Mouse (Mus musculus): ENCODE results near the gene Tob1. TPM values are rescaled to one million over a fixed set of nuclear protein-coding genes. Genes with fewer than 3 reads are reported as not detected.

The Tob1 gene
- polyA plus RNA-seq, 2 experiments: 28.4 to 34.8 TPM

DNA sequence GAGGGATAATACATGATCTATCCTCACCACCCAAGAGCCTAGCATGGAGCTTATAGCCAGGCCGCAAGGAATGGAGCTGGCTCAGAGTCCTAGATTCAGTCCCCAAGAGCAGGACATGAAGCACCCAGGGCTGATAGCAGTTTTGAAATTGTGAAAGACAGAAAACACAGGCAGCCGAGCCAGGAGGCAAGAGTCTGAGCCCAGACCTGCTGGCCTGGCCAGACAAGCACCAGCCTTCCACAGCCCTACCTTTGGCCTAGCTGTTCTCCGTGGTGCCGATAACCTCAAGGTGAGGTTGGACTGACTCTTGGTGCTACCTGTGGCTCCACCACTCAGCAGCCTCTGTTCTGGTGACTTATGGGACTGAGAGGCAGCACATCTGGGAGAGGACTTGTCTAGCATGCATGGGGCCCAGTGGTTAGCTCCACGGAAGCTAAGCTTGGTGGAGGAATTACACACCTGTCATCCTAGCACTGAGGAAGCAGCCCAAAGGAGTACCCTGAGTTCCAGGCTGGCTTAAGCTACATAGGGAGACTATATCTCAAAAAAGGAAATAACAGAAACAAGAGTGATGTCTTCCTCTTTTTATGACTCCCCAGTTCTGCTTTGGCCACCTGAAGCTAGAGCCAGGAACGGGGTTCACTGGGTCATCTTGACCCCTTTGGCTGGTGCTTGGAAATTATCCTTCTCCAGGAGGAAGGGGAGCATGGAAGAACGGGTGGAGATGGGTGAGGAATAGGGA, 12.7 kb upstream of the Tob1 start:
- no peak for ATAC-seq (ENCODE audit: low FRiP score, low read depth)
- Histone ChIP-seq H3K4me1 (ENCODE audit: control insufficient read depth, insufficient read depth, low read length) (no peaks in the 10 kb centered on the region), H3K9me3 (ENCODE audit: control insufficient read depth, low read length) (no peaks in the 10 kb centered on the region), H3K4me3 (replicated peaks; ENCODE audit: low read length) (no peak overlapping the region), H3K4me2 (replicated peaks; ENCODE audit: low read depth, low read length, severe bottlenecking) (no peak overlapping the region), H3K9ac (ENCODE audit: low read depth, low read length, severe bottlenecking) (no peak overlapping the region), H3K36me3 (ENCODE audit: control insufficient read depth, insufficient read depth, low read length) (no peaks in the 10 kb centered on the region), H3K27me3 (ENCODE audit: control insufficient read depth, insufficient read depth, low read length) (no peaks in the 10 kb centered on the region), H3K27ac (replicated peaks; ENCODE audit: low read depth, low read length) (no peak overlapping the region)
- WGBS: 84% methylated on average over 7 of the region's 7 CpGs
- DNase-seq (ENCODE audit: low spot score): no peak
- TF ChIP-seq POLR2A (IDR thresholded peaks at IDR 0.05; ENCODE audit: borderline replicate concordance, extremely low read depth, insufficient read depth, insufficient read length): no peak

DNA sequence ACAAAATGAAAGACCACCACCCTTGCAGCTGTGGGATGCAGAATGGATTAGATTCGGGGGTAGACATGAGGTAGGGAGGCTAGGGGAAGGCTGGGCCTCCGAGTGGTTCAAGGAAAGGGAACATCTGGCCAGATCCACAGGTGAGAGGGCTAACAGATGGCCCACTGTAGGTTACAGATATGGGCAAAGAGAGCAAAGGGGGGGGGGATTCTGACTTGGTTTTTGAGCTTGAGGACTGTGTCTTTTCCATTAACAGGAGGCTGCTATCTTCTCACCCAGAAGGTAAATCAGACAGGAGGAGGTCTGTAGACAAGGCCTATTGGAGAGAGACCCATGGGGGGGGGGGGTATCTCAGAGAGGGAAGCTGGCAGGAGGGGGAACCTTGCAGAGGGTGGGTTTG, 11.5 kb upstream of the Tob1 start:
- 69% methylated on average over 2 of the region's 2 CpGs for WGBS

DNA sequence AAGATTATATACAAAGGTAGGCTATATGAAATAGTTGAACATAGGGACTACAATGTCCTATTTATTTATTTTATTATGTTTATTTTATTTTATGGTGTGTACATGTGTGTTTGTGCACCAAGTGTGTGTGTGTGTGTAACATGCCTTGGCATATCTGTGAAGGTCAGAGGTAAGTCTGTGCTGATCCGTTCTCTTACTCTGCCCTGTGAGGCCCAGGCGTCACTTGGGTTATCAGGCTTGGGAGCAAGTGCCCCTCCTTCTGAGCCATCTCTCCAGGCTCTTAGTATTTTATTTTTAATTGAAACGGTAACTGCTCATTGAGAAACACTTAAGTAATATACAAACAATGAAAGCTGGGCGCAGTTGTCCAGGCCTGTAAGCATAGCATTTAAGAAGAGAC, 10.8 kb upstream of the Tob1 start:
- H3K9ac ChIP-seq (ENCODE audit: low read depth, low read length, severe bottlenecking): no peak overlapping the region
- H3K27me3 ChIP-seq (ENCODE audit: control insufficient read depth, insufficient read depth, low read length): no peaks in the 10 kb centered on the region
- no peak overlapping the region for H3K27ac ChIP-seq (replicated peaks; ENCODE audit: low read depth, low read length)
- no peak overlapping the region for H3K4me2 ChIP-seq (replicated peaks; ENCODE audit: low read depth, low read length, severe bottlenecking)
- 83% methylated on average over 4 of the region's 4 CpGs for WGBS
- H3K4me1 ChIP-seq (ENCODE audit: control insufficient read depth, insufficient read depth, low read length): no peaks in the 10 kb centered on the region
- H3K36me3 ChIP-seq (ENCODE audit: control insufficient read depth, insufficient read depth, low read length): no peaks in the 10 kb centered on the region
- TF ChIP-seq POLR2A (IDR thresholded peaks at IDR 0.05; ENCODE audit: borderline replicate concordance, extremely low read depth, insufficient read depth, insufficient read length): no peak
- no peak for DNase-seq (ENCODE audit: low spot score)
- no peak for ATAC-seq (ENCODE audit: low FRiP score, low read depth)
- no peaks in the 10 kb centered on the region for H3K9me3 ChIP-seq (ENCODE audit: control insufficient read depth, low read length)
- no peak overlapping the region for H3K4me3 ChIP-seq (replicated peaks; ENCODE audit: low read length)

More for the DNA sequence above, 11.5 kb upstream of the Tob1 start:
- Histone ChIP-seq H3K4me1 (ENCODE audit: control insufficient read depth, insufficient read depth, low read length) (no peaks in the 10 kb centered on the region), H3K9ac (ENCODE audit: low read depth, low read length, severe bottlenecking) (no peak overlapping the region), H3K36me3 (ENCODE audit: control insufficient read depth, insufficient read depth, low read length) (no peaks in the 10 kb centered on the region), H3K27ac (replicated peaks; ENCODE audit: low read depth, low read length) (no peak overlapping the region), H3K9me3 (ENCODE audit: control insufficient read depth, low read length) (no peaks in the 10 kb centered on the region), H3K27me3 (ENCODE audit: control insufficient read depth, insufficient read depth, low read length) (no peaks in the 10 kb centered on the region), H3K4me2 (replicated peaks; ENCODE audit: low read depth, low read length, severe bottlenecking) (no peak overlapping the region), H3K4me3 (replicated peaks; ENCODE audit: low read length) (no peak overlapping the region)
- no peak for DNase-seq (ENCODE audit: low spot score)
- no peak for ATAC-seq (ENCODE audit: low FRiP score, low read depth)
- TF ChIP-seq POLR2A (IDR thresholded peaks at IDR 0.05; ENCODE audit: borderline replicate concordance, extremely low read depth, insufficient read depth, insufficient read length): no peak

DNA sequence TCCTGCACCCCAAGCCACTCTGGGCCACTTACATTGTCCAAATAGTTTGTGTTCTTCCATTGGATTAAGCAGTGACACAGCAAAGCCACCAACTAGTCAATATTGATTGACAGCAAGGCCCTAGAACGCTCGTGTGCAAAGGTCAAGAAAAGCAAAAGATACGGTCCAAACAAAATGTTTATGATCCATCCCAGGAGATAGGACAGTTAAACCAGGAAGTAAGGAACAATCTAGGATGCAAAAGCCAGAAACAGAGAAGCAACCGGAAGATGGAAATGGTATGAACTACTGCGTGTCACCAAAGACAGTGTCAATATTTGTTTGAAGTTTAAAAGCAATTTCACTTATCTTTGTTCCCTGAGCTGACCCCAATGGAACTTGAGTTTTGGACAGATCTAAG, 9.1 kb upstream of the Tob1 start:
- no peak for DNase-seq (ENCODE audit: low spot score)
- no peak overlapping the region for H3K9ac ChIP-seq (ENCODE audit: low read depth, low read length, severe bottlenecking)
- H3K4me2 ChIP-seq (replicated peaks; ENCODE audit: low read depth, low read length, severe bottlenecking): no peak overlapping the region
- no peaks in the 10 kb centered on the region for H3K27me3 ChIP-seq (ENCODE audit: control insufficient read depth, insufficient read depth, low read length)
- H3K36me3 ChIP-seq (ENCODE audit: control insufficient read depth, insufficient read depth, low read length): no peaks in the 10 kb centered on the region
- no peak for ATAC-seq (ENCODE audit: low FRiP score, low read depth)
- H3K4me3 ChIP-seq (replicated peaks; ENCODE audit: low read length): no peak overlapping the region
- no peaks in the 10 kb centered on the region for H3K9me3 ChIP-seq (ENCODE audit: control insufficient read depth, low read length)
- 88% methylated on average over 5 of the region's 5 CpGs for WGBS
- TF ChIP-seq POLR2A (IDR thresholded peaks at IDR 0.05; ENCODE audit: borderline replicate concordance, extremely low read depth, insufficient read depth, insufficient read length): no peak
- H3K4me1 ChIP-seq (ENCODE audit: control insufficient read depth, insufficient read depth, low read length): no peaks in the 10 kb centered on the region
- H3K27ac ChIP-seq (replicated peaks; ENCODE audit: low read depth, low read length): no peak overlapping the region

DNA sequence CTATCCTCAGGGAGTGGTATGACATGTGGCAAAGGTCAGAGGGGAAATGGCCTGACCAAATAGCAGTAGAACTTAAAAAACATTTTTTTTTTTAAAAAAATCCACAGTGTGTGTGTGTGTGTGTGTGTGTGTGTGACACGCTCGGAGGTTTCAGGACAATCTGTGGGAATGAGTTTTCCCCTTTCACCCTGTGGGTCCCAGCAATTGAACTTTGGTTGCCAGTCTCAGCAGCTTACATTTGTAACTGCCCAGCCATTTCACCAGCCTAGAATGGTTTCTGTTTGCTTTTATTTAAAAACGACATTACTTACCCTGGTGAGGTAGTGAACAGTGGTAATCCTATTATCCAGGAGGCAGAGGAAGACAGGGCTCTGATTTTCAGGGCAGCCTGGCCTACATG, 8.2 kb upstream of the Tob1 start:
- H3K4me1 ChIP-seq (ENCODE audit: control insufficient read depth, insufficient read depth, low read length): no peaks in the 10 kb centered on the region
- WGBS: 77% methylated on average over 3 of the region's 3 CpGs
- no peak overlapping the region for H3K27ac ChIP-seq (replicated peaks; ENCODE audit: low read depth, low read length)
- H3K9ac ChIP-seq (ENCODE audit: low read depth, low read length, severe bottlenecking): no peak overlapping the region
- no peak for TF ChIP-seq POLR2A (IDR thresholded peaks at IDR 0.05; ENCODE audit: borderline replicate concordance, extremely low read depth, insufficient read depth, insufficient read length)
- H3K4me2 ChIP-seq (replicated peaks; ENCODE audit: low read depth, low read length, severe bottlenecking): no peak overlapping the region
- DNase-seq (ENCODE audit: low spot score): no peak
- no peaks in the 10 kb centered on the region for H3K27me3 ChIP-seq (ENCODE audit: control insufficient read depth, insufficient read depth, low read length)
- H3K36me3 ChIP-seq (ENCODE audit: control insufficient read depth, insufficient read depth, low read length): no peaks in the 10 kb centered on the region
- H3K4me3 ChIP-seq (replicated peaks; ENCODE audit: low read length): no peak overlapping the region
- ATAC-seq (ENCODE audit: low FRiP score, low read depth): no peak
- H3K9me3 ChIP-seq (ENCODE audit: control insufficient read depth, low read length): no peaks in the 10 kb centered on the region

Data from limb, embryonic 14.5 days (tissue).